Comparison of ENCODE assay signal across 17 mouse cellular contexts in genomic region chr3:100225326-100225959, GRCm38 (mm10).
DNase-seq lines count a peak whose midpoint lies in the region.
"Had no signal": no experiment of that assay in that cellular context is flagged by ENCODE, and none has a peak within 500 bp of the region (broad histone marks: within the 10 kb centered on the region; RNA-seq: fewer than 3 reads in every experiment).

No protein-coding gene starts in this region.

- peak; percentile 10 for DNase-seq in kidney, adult 11 months
- no peak for DNase-seq in kidney, postnatal 14 days
- DNase-seq in kidney, postnatal 36 days = peak; percentile 30 to 49
- DNase-seq in kidney, postnatal 10 days = no peak
- DNase-seq in fat pad, adult 2 months (ENCODE audit: extremely low read depth, low read depth, low spot score) = peak; percentile 30
- peak; percentile 81 for DNase-seq in testis, postnatal 10 days (ENCODE audit: low spot score)
- no peak for DNase-seq in spleen, postnatal 36 days (ENCODE audit: low spot score in 2 of 2)
- DNase-seq: adrenal gland, postnatal 25 days; cerebellum, adult 11-12 months; cerebellum, adult 9-11 months; embryo, embryonic 11 days; layer of hippocampus, adult 9-11 months; liver; lung, embryonic 14.5 days; retina, postnatal 1 day; right cerebral cortex, postnatal 14 days; thymus, postnatal 4 days had no signal

Comparison
In these comparisons a context has a peak if more than half of its experiments do, and no peak if none do; other contexts are left out.
1. DNase-seq: peak in kidney, adult 11 months (single experiment), kidney, postnatal 36 days (2 of 2), fat pad, adult 2 months (single experiment) and testis, postnatal 10 days (single experiment); none in kidney, postnatal 14 days (single experiment), kidney, postnatal 10 days (single experiment) and spleen, postnatal 36 days (0 of 2).